In the genomic region with DNA sequence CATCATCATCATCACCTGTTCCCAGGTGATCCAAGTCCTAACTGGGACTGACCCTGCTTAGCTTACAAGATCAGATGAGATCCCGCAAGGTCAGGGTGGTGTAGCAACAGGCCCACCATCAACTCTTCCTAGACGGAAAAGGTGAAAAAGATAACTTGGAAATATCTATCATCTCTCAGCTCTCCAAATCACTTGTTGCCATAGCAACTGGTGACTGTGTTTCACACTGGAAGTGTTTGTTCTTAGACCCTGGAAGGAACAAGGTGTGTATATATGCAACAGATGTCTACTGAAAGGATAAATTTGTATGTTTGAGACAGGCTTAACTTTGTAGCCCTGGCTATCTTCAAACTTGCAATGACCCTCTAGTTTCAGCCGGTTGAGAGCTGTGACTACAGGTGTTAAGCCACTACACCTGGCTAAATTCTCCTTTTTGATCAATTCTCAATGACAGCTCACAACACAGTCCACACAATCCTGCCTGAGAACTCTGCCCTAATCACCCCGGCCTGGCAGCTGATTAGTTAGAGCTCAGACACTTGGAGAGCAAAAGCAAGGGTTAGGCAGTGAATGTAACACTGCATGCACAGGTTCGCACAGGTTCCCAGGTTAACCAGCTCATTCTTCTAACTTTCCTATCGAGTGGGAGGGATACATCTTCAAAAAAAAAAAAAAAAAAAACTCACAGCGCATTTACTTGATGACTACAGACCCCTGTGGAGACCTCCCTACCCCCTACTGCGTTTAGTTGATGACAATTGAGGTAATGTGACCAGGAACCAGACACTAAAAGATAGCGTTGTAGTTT, we compare ENCODE assay signal across 12 mouse cellular contexts. TPM values are rescaled to one million over a fixed set of nuclear protein-coding genes. Genes with fewer than 3 reads are reported as not detected.
DNase-seq lines count a peak whose midpoint lies in the region; ATAC-seq and TF ChIP-seq lines count a peak whose summit lies in the region.
"Had no signal": no experiment of that assay in that cellular context is flagged by ENCODE, and none has a peak within 500 bp of the region (broad histone marks: within the 10 kb centered on the region; RNA-seq: fewer than 3 reads in every experiment).

No protein-coding gene starts in this region.

- ATAC-seq in heart, embryonic 12.5 days (ENCODE audit: insufficient number of reproducible peaks, low FRiP score): no peak
- peak; percentile 36 for ATAC-seq in intestine, embryonic 15.5 days

- H3K4me2 ChIP-seq in heart, embryonic 12.5 days: peak overlapping the region; percentile 8
- H3K4me2 ChIP-seq in intestine, embryonic 15.5 days (replicated peaks): peak overlapping the region; percentile 35; the same call in 1 of the 2 replicates
- H3K4me2 ChIP-seq: limb, embryonic 13.5 days; neural tube, embryonic 12.5 days had no signal

- no peak for DNase-seq in heart, adult 11 months
- peak in 1 of 2 experiments; percentile 18 for DNase-seq in spleen, adult 2 months (ENCODE audit: low read depth in 1 of 2, low spot score in 2 of 2)
- no peak for DNase-seq in spleen, postnatal 14 days (ENCODE audit: low spot score in 2 of 2)
- DNase-seq in splenic B cell, adult 2 months (ENCODE audit: low read depth, low spot score): peak; percentile 54
- DNase-seq in layer of hippocampus, adult 11-12 months (ENCODE audit: low spot score): no peak
- DNase-seq in thymus, postnatal 0 days (ENCODE audit: low spot score): no peak
- DNase-seq: cerebellum, postnatal 36 days; kidney, adult 18-20 months had no signal

- H3K36me3 ChIP-seq in heart, embryonic 12.5 days: no peaks in the 10 kb centered on the region
- peaks cover 5% of the 10 kb centered on the region for H3K36me3 ChIP-seq in spleen, adult 2 months (ENCODE audit: control insufficient read depth, insufficient read depth, low read length)
- H3K36me3 ChIP-seq in intestine, embryonic 15.5 days: no peaks in the 10 kb centered on the region
- peaks cover 3% of the 10 kb centered on the region; the same call in 1 of the 2 replicates for H3K36me3 ChIP-seq in splenic B cell, adult 2 months (ENCODE audit: control insufficient read depth, insufficient read depth, low read length, poor library complexity, severe bottlenecking)
- H3K36me3 ChIP-seq: limb, embryonic 13.5 days; neural tube, embryonic 12.5 days had no signal

- no peak overlapping the region for H3K9ac ChIP-seq in heart, embryonic 12.5 days
- H3K9ac ChIP-seq in intestine, embryonic 15.5 days: no peak overlapping the region
- H3K9ac ChIP-seq: limb, embryonic 13.5 days; neural tube, embryonic 12.5 days had no signal

- no peaks in the 10 kb centered on the region for H3K27me3 ChIP-seq in heart, embryonic 12.5 days (replicated peaks)
- H3K27me3 ChIP-seq in spleen, adult 2 months (ENCODE audit: control insufficient read depth, insufficient read depth, low read length): no peaks in the 10 kb centered on the region
- no peaks in the 10 kb centered on the region for H3K27me3 ChIP-seq in intestine, embryonic 15.5 days (replicated peaks)
- H3K27me3 ChIP-seq in splenic B cell, adult 2 months (ENCODE audit: control insufficient read depth, insufficient read depth, low read length, poor library complexity, severe bottlenecking): no peaks in the 10 kb centered on the region
- H3K27me3 ChIP-seq: neural tube, embryonic 12.5 days had no signal

- H3K27ac ChIP-seq in heart, embryonic 12.5 days (ENCODE audit: poor library complexity, severe bottlenecking): peak overlapping the region; percentile 69; the same call in 1 of the 2 replicates
- peak overlapping the region; percentile 92 for H3K27ac ChIP-seq in spleen, adult 2 months (ENCODE audit: insufficient read depth, low read length)
- H3K27ac ChIP-seq in intestine, embryonic 15.5 days: peak overlapping the region; percentile 84
- H3K27ac ChIP-seq: limb, embryonic 13.5 days; neural tube, embryonic 12.5 days had no signal

- 28% methylated on average over 9 of the region's 9 CpGs for WGBS in heart, embryonic 12.5 days
- 31% methylated on average over 9 of the region's 9 CpGs for WGBS in spleen, adult 2 months
- 27% methylated on average over 9 of the region's 9 CpGs for WGBS in intestine, embryonic 15.5 days

- TF ChIP-seq POLR2A in spleen, adult 2 months (IDR thresholded peaks at IDR 0.05; ENCODE audit: low read depth, low read length): no peak

- H3K4me3 ChIP-seq in heart, embryonic 12.5 days: no peak overlapping the region
- H3K4me3 ChIP-seq in spleen, adult 2 months (ENCODE audit: extremely low read depth, insufficient read depth, insufficient read length): peak overlapping the region; percentile 40
- no peak overlapping the region for H3K4me3 ChIP-seq in intestine, embryonic 15.5 days (replicated peaks)
- H3K4me3 ChIP-seq: limb, embryonic 13.5 days; neural tube, embryonic 12.5 days had no signal

- no peaks in the 10 kb centered on the region for H3K9me3 ChIP-seq in heart, embryonic 12.5 days (replicated peaks)
- no peaks in the 10 kb centered on the region for H3K9me3 ChIP-seq in intestine, embryonic 15.5 days
- H3K9me3 ChIP-seq: limb, embryonic 13.5 days; neural tube, embryonic 12.5 days had no signal

- TF ChIP-seq CTCF in spleen, adult 2 months (IDR thresholded peaks at IDR 0.05; ENCODE audit: extremely low read depth, insufficient read depth, insufficient read length, insufficient replicate concordance): no peak

- peaks cover 26% of the 10 kb centered on the region for H3K4me1 ChIP-seq in heart, embryonic 12.5 days (replicated peaks)
- H3K4me1 ChIP-seq in spleen, adult 2 months (ENCODE audit: control insufficient read depth, insufficient read depth, insufficient read length): peaks cover 25% of the 10 kb centered on the region; the same call in 1 of the 2 replicates
- peaks cover 22% of the 10 kb centered on the region; the same call in 1 of the 2 replicates for H3K4me1 ChIP-seq in intestine, embryonic 15.5 days (replicated peaks)

RNA-seq across cellular contexts. Expression of gene Bin2, which starts 3.7 kb away (rescaled TPM):
- 3.7 and 6.3 TPM in 2 replicates for polyA plus RNA-seq in heart, embryonic 12.5 days (2016; fragmentation: Nextera tagmentation; extraction: Ambion mirVana)
- polyA plus RNA-seq in spleen, adult 2 months (2012; rRNA removed): 101 TPM in 2 replicates
- 6.7 and 7.2 TPM in 2 replicates for polyA plus RNA-seq in intestine, embryonic 15.5 days (2015; fragmentation: Nextera tagmentation; extraction: Ambion mirVana)
- polyA plus RNA-seq in thymus, postnatal 0 days (2015; fragmentation: Nextera tagmentation; extraction: Ambion mirVana): 33.1 and 45.9 TPM in 2 replicates

RNA-seq across cellular contexts. Expression of gene Cela1, which starts 22.1 kb away (rescaled TPM):
- polyA plus RNA-seq in heart, embryonic 12.5 days (2016; fragmentation: Nextera tagmentation; extraction: Ambion mirVana): 1.4 and 1.6 TPM in 2 replicates
- polyA plus RNA-seq in spleen, adult 2 months (2012; rRNA removed): 5,688 and 5,726 TPM in 2 replicates
- polyA plus RNA-seq in intestine, embryonic 15.5 days (2015; fragmentation: Nextera tagmentation; extraction: Ambion mirVana): 104 and 271 TPM in 2 replicates
- polyA plus RNA-seq in thymus, postnatal 0 days (2015; fragmentation: Nextera tagmentation; extraction: Ambion mirVana): 6.2 and 13.1 TPM in 2 replicates

RNA-seq across cellular contexts. Expression of gene Smagp, which starts 28.9 kb away (rescaled TPM):
- polyA plus RNA-seq in heart, embryonic 12.5 days (2016; fragmentation: Nextera tagmentation; extraction: Ambion mirVana): 15.0 and 18.0 TPM in 2 replicates
- 29.2 and 33.1 TPM in 2 replicates for polyA plus RNA-seq in spleen, adult 2 months (2012; rRNA removed)
- 37.7 and 41.2 TPM in 2 replicates for polyA plus RNA-seq in intestine, embryonic 15.5 days (2015; fragmentation: Nextera tagmentation; extraction: Ambion mirVana)
- polyA plus RNA-seq in thymus, postnatal 0 days (2015; fragmentation: Nextera tagmentation; extraction: Ambion mirVana): 4.8 TPM in 2 replicates

RNA-seq across cellular contexts. Expression of gene Dazap2, which starts 50.5 kb away (rescaled TPM):
- polyA plus RNA-seq in heart, embryonic 12.5 days (2016; fragmentation: Nextera tagmentation; extraction: Ambion mirVana): 193 and 200 TPM in 2 replicates
- 612 and 971 TPM in 2 replicates for polyA plus RNA-seq in spleen, adult 2 months (2012; rRNA removed)
- 245 and 263 TPM in 2 replicates for polyA plus RNA-seq in intestine, embryonic 15.5 days (2015; fragmentation: Nextera tagmentation; extraction: Ambion mirVana)
- polyA plus RNA-seq in thymus, postnatal 0 days (2015; fragmentation: Nextera tagmentation; extraction: Ambion mirVana): 266 and 303 TPM in 2 replicates

Comparison
In these comparisons a context has a peak if more than half of its experiments do, and no peak if none do; other contexts are left out.
1. RNA of gene Cela1, which starts 22.1 kb away (polyA plus RNA-seq): 5,688 to 5,726 TPM in spleen, adult 2 months; 104 to 271 TPM in intestine, embryonic 15.5 days, 6.2 to 13.1 TPM in thymus, postnatal 0 days and 1.4 to 1.6 TPM in heart, embryonic 12.5 days; every median in the first group is over 10 times any median in the second.
2. Peak in every context shown above with its lines, with median percentiles within 50 percentile points of each other: H3K27ac ChIP-seq.